Mouse (Mus musculus) megakaryocyte-erythroid progenitor cell, adult 5-6 weeks (primary cell): Measurements from ENCODE around the gene Hspg2. TPM values are rescaled to one million over a fixed set of nuclear protein-coding genes. Genes with fewer than 3 reads are reported as not detected.

Experiments used
- ATAC-seq: replicated peaks from 2 replicates; pipeline ENCODE4 v1.8.0; 2016; ENCODE audit warnings: mild to moderate bottlenecking, inconsistent platforms; ENCODE audit not compliant: severe bottlenecking, poor library complexity, low FRiP score, low TSS enrichment
- total RNA-seq, 2 experiments: library from RNA; stranded (forward) in 1 of 2; stranded (reverse) in 1 of 2; fragments of 200-1000, 215-1000 nt in 1 of 2; fragments of >200 nt in 1 of 2; fragmentation: Nextera tagmentation in 1 of 2; gene quantifications; 2 replicates each; pipeline ENCODE4 v1.2.3; 2014 to 2017

Gene Hspg2
- total RNA-seq, 2 experiments from 2014 or later: not detected

DNA sequence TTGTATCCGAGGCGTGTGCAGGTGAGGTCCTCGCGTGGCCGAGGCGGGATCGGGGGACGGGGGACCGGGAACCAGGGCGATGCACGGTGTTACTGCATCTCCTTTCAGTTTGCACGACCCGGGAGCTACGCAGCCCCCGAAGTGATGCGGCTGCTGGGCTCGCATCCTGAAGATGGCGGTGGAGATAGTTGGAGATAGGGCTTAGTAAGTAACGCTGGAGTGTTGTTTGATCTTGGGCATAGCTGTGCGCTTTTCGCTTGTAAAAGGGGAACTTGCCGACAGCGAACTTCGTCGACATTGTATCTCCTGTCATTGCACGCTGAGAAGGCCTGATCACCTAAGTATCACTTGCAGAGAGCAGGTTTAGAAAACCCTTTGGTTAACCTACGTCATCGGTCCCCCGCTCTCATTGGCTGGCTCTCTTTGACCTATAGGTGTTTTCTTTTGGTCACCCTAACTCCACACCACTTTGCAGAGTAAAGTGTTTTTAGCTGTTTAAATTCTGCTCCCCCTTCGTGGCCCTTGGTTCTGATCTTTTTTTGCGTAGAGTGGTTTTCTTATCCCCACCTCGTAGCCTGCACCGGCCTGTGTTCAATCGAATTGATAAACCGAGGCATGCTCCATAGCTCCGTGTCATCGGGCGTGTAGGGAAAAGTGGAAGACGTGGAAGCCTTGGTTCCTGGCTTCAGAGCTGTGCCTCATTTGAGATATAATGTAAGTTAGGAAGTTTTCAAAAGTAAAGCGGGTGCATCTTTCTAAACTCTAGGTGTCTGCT, 126.1 kb downstream of the Hspg2 start:
- peak; percentile 47 for ATAC-seq

DNA sequence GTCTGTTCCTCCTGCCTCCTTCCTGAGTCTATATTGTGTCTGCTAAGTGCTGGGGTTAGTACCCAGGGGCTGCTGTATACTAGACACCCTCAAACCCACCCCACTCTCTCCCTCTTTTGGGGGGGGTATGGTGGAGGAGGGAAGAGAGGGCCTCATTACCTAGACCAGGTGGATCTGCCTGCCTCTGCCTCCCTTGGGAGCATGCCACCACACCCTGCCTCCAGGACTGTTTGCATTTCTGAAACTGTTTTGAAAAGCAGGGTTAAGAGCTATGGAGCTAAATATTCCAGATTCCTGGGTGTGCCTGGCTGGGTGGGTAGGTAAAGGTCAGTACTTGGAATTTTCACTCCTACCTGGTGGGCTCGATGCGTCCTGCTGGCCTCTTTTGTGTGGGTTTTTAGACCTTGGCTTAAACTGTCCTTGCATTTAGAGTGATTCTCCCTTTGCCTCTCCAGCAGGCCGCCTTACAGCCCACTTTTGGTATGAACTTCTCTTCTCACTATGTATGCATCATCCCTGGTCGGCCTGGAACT, 128.6 kb downstream of the Hspg2 start:
- no peak for ATAC-seq

DNA sequence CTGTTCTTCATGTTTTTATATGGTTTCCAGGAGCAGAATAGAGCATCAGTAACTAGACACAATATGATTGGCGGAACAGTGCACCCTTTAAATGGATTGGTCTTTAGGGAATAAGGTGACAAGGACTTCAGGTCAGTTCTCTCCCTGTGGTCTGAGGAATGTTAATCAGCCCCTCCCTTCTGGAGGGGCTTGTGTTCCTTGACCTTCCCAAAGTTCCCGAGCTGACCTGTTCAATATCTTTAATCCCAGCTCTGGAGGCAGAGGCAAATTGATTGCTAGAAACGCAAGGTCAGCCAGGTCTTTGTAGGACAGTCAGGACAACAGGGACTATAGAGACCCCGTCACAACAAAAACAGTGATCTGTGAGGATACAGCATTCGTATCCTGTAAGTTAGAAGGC, 130.0 kb downstream of the Hspg2 start:
- ATAC-seq: no peak

DNA sequence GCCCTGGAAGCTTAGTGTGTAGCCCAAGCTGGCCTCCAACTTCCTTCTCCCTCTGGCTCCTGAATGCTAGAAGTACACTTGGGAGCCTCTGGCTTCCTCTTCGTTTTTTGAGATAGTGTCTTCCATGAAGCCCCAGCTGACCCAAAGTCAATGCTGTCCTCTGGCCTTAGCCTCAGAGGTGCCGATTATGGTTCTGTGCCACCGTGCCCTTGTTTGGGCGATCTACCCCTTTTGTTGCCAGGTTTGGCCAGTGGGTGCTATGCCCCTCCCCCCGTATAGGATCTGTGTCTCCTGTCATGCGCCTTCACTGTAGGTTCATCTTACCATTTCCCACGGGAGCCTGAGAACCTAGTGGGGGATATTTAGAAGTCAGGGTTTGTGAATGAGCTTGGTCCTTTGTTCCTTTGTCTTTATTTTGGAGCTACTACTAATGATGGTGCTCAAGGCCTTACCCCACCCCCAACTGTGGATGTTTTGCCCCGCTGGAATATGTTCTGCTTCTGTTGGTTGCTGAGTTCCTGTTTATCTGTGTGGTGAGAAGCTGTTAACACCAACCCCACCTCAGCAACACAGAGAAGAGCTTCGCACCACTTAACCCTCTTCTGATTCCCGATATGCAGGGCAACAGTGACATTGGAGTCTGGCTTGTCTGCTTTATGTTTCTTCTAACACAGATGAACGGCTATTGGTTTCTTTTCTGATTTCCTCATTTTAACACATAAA, 135.0 kb downstream of the Hspg2 start:
- peak; percentile 75 for ATAC-seq

DNA sequence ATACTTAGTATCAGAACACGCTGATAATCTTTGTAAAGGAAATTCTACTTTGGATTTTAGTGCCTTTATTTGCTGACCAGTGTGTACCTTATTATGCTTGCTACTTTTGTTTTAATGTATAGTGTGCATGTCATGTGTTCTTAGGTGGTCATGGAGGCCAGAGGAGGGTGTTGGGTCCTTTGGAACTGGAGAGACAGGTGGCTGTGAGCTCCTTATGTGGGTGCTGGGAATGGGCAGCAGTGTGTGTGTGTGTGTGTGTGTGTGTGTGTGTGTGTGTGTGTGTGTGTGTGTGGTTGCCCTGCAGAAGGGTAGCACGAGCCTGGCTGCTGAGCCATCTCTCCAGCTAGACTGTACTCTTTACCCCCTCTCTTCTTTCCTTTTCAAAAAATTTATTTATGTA, 138.5 kb downstream of the Hspg2 start:
- ATAC-seq: no peak

DNA sequence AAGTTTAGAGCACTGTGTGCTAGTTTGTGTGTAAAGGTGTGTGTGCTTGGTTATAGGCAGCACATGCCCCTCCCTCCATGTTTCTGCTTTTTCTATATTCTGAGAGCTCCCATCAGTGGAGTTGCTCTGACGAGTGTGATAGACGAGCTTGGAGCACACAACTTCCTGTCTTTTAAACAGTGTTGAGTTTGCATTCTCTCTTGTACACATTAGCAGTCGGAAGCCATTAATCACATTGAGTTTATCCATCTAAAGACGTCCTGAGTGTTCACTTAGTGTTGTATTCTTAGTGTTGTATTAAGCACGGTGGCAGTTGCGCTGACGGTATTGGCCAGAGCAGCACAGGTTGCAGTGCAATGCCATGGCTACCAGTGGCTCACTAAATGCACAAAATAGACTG, 140.7 kb downstream of the Hspg2 start:
- no peak for ATAC-seq

DNA sequence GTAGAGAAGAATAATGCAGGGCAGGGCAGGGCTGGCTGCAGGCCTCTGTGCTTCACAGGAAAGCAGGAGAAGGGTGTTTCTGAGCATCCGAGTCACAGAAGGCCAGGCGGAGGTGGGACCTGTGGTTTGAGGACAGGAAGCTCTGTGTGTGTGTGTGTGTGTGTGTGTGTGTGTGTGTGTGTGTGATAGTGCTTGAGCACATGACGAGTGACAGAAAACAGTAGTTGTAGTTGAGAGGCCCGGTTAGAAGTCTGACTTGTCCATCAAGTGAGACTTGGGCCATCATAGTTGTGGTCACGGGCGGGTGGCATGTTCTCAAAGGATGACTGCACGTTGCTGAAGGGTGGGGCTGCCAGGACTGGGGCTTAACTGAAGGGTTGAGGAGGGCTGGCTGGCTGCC, 141.1 kb downstream of the Hspg2 start:
- peak; percentile 90 for ATAC-seq

DNA sequence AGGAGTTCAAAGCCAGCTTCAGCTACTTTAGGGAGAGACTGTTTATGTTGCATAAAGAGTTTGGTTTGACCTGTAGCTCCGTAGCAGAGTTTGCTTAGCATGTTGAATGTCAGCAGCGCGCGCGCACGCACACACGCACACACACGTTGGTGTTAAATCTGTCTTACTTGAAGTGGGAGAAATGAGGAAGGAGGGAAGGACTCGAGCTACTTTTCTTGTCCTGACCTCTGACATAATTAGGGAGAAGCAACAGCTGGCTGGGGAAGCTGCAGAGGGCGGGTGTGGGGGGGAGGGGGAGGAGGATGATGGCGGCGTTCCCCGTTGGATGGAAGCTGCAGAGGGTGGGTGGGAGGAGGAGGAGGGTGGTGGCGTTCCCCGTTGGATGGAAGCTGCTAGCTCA, 141.7 kb downstream of the Hspg2 start:
- ATAC-seq: no peak

Other genes with a start within 250 kb of the Hspg2 start
- gene Wnt4, start 191.3 kb upstream of the Hspg2 start, total RNA-seq (2014; fragmentation: Nextera tagmentation): not detected in 2 replicates
- not detected in 2 replicates for gene Wnt4, start 191.3 kb upstream of the Hspg2 start, total RNA-seq (2017)
- 264 and 276 TPM in 2 replicates for gene Cdc42, start 111.0 kb upstream of the Hspg2 start, total RNA-seq (2014; fragmentation: Nextera tagmentation)
- gene Cdc42, start 111.0 kb upstream of the Hspg2 start, total RNA-seq (2017): 406 and 434 TPM in 2 replicates
- not detected in 2 replicates for gene Cela3a, start 59.0 kb upstream of the Hspg2 start, total RNA-seq (2014; fragmentation: Nextera tagmentation)
- not detected in 2 replicates for gene Cela3a, start 59.0 kb upstream of the Hspg2 start, total RNA-seq (2017)
- gene Cela3b, start 38.2 kb upstream of the Hspg2 start, total RNA-seq (2014; fragmentation: Nextera tagmentation): not detected in 2 replicates
- gene Cela3b, start 38.2 kb upstream of the Hspg2 start, total RNA-seq (2017): not detected in 2 replicates
- not detected in 2 replicates for gene 1700013G24Rik, start 15.5 kb upstream of the Hspg2 start, total RNA-seq (2014; fragmentation: Nextera tagmentation)
- not detected in 2 replicates for gene 1700013G24Rik, start 15.5 kb upstream of the Hspg2 start, total RNA-seq (2017)
- gene Ldlrad2, start 105.8 kb downstream of the Hspg2 start, total RNA-seq (2014; fragmentation: Nextera tagmentation): not detected in 2 replicates
- not detected in 2 replicates for gene Ldlrad2, start 105.8 kb downstream of the Hspg2 start, total RNA-seq (2017)
- gene Usp48, start 125.0 kb downstream of the Hspg2 start, total RNA-seq (2014; fragmentation: Nextera tagmentation): 172 and 208 TPM in 2 replicates
- gene Usp48, start 125.0 kb downstream of the Hspg2 start, total RNA-seq (2017): 185 and 213 TPM in 2 replicates
- gene Rap1gap, start 196.0 kb downstream of the Hspg2 start, total RNA-seq (2014; fragmentation: Nextera tagmentation): 0.45 and 2.3 TPM in 2 replicates
- gene Rap1gap, start 196.0 kb downstream of the Hspg2 start, total RNA-seq (2017): 0.57 TPM in 1 of 2 replicates, not detected in the other